Mouse (Mus musculus) MEL (cell line): ENCODE measurements around the gene Mitf. TPM values are rescaled to one million over a fixed set of nuclear protein-coding genes. Genes with fewer than 3 reads are reported as not detected.

Experiments used
- DNase-seq: peaks from one replicate; pipeline ENCODE4 v3.0.0; 2011; ENCODE audit warnings: low read depth, low spot score
- H3K27ac ChIP-seq: 2 replicates; pipeline ENCODE4 v1.5.1; 2012; ENCODE audit warnings: low read depth, mild to moderate bottlenecking, control low read depth, low read length, moderate library complexity; ENCODE audit not compliant: control insufficient read depth
- H3K27me3 ChIP-seq, 2 experiments: fragments of 150-350 bp in 1 of 2; sonication (generic) in 1 of 2; 2 replicates each; pipeline ENCODE4 v1.6.1; 2012; ENCODE audit warnings: low read length in 2 of 2, mild to moderate bottlenecking in 2 of 2, improper control_type of control experiment in 1 of 2, moderate library complexity in 1 of 2; ENCODE audit not compliant: insufficient read depth in 2 of 2, control insufficient read depth in 1 of 2
- H3K36me3 ChIP-seq, 2 experiments: 2 replicates each; pipeline ENCODE4 v1.6.1; 2012 to 2014; ENCODE audit warnings: low read length in 2 of 2, improper control_type of control experiment in 1 of 2, inconsistent platforms in 1 of 2, mild to moderate bottlenecking in 1 of 2; ENCODE audit not compliant: insufficient read depth in 2 of 2, control insufficient read depth in 1 of 2
- H3K4me1 ChIP-seq, 2 experiments: fragments of 150-350 bp in 1 of 2; sonication (generic) in 1 of 2; 2 replicates each; pipeline ENCODE4 v1.6.1; 2012; ENCODE audit warnings: low read length in 2 of 2, improper control_type of control experiment in 1 of 2, mild to moderate bottlenecking in 1 of 2; ENCODE audit not compliant: insufficient read depth in 2 of 2, control insufficient read depth in 1 of 2
- H3K4me3 ChIP-seq, 2 experiments: fragments of 150-350 bp in 1 of 2; sonication (generic) in 1 of 2; 2 replicates each; pipeline ENCODE4 v1.5.1; 2012; ENCODE audit warnings: low read depth in 2 of 2, low read length in 2 of 2, mild to moderate bottlenecking in 2 of 2, moderate library complexity in 2 of 2, control low read depth in 1 of 2, improper control_type of control experiment in 1 of 2; ENCODE audit not compliant: control insufficient read depth in 1 of 2, insufficient read depth in 1 of 2
- H3K79me2 ChIP-seq: 2 replicates; pipeline ENCODE4 v1.6.1; 2012; ENCODE audit warnings: mild to moderate bottlenecking, low read length, moderate library complexity; ENCODE audit not compliant: control insufficient read depth, poor library complexity, insufficient read depth
- H3K9ac ChIP-seq: 2 replicates; pipeline ENCODE4 v1.6.1; 2012; ENCODE audit warnings: low read depth, mild to moderate bottlenecking, control low read depth, low read length, moderate library complexity; ENCODE audit not compliant: control insufficient read depth, poor library complexity, severe bottlenecking
- H3K9me3 ChIP-seq: fragments of 150-350 bp; sonication (generic); replicated peaks from 2 replicates; pipeline ENCODE4 v1.6.1; 2012; ENCODE audit warnings: mild to moderate bottlenecking, low read length, improper control_type of control experiment, moderate library complexity; ENCODE audit not compliant: insufficient read depth
- BHLHE40 ChIP-seq: IDR thresholded peaks from 2 replicates; pipeline ENCODE4 v1.6.1; 2012; ENCODE audit warnings: low read depth, mild to moderate bottlenecking, inconsistent platforms, low read length, improper control_type of control experiment, borderline replicate concordance
- CHD2 ChIP-seq: IDR thresholded peaks from 2 replicates; pipeline ENCODE4 v1.6.1; 2011; ENCODE audit warnings: low read length, improper control_type of control experiment
- CTCF ChIP-seq, 3 experiments: IDR thresholded peaks in 2 of 3; conservative IDR thresholded peaks in 1 of 3; 2 replicates each; pipeline ENCODE4 v1.5.1; 2011 to 2012; ENCODE audit warnings: low read length in 3 of 3, low read depth in 2 of 3, mild to moderate bottlenecking in 2 of 3, improper control_type of control experiment in 1 of 3, inconsistent platforms in 1 of 3, mixed read lengths in 1 of 3, moderate library complexity in 1 of 3; ENCODE audit not compliant: control insufficient read depth in 1 of 3, insufficient read depth in 1 of 3, poor library complexity in 1 of 3, severe bottlenecking in 1 of 3
- ELF1 ChIP-seq: IDR thresholded peaks from 2 replicates; pipeline ENCODE4 v1.6.1; 2014; ENCODE audit warnings: low read depth, mild to moderate bottlenecking, inconsistent platforms, low read length, improper control_type of control experiment, moderate library complexity
- ETS1 ChIP-seq: IDR thresholded peaks from 2 replicates; pipeline ENCODE4 v1.6.1; 2012; ENCODE audit warnings: low read depth, mild to moderate bottlenecking, inconsistent platforms, low read length, improper control_type of control experiment, moderate library complexity
- GATA1 ChIP-seq: IDR thresholded peaks from 2 replicates; pipeline ENCODE4 v1.6.1; 2011; ENCODE audit warnings: low read depth, low read length, improper control_type of control experiment
- JUND ChIP-seq: IDR thresholded peaks from 2 replicates; pipeline ENCODE4 v1.6.1; 2011; ENCODE audit warnings: low read depth, mild to moderate bottlenecking, improper control_type of control experiment, low read length
- KAT2A ChIP-seq: conservative IDR thresholded peaks from 2 replicates; pipeline ENCODE4 v1.6.1; 2012; ENCODE audit warnings: low read depth, low read length, improper control_type of control experiment, inconsistent platforms
- MAX ChIP-seq: IDR thresholded peaks from 2 replicates; pipeline ENCODE4 v1.6.1; 2011; ENCODE audit warnings: low read length, improper control_type of control experiment
- MAZ ChIP-seq: IDR thresholded peaks from 2 replicates; pipeline ENCODE4 v1.6.1; 2012; ENCODE audit warnings: low read depth, mild to moderate bottlenecking, inconsistent platforms, low read length, improper control_type of control experiment
- MEF2A ChIP-seq: IDR thresholded peaks from 2 replicates; pipeline ENCODE4 v1.6.1; 2014; ENCODE audit warnings: low read depth, mild to moderate bottlenecking, inconsistent platforms, low read length, improper control_type of control experiment; ENCODE audit not compliant: poor library complexity, insufficient replicate concordance, severe bottlenecking; ENCODE audit errors: extremely low read depth
- MXI1 ChIP-seq: IDR thresholded peaks from 2 replicates; pipeline ENCODE4 v1.6.1; 2011; ENCODE audit warnings: mild to moderate bottlenecking, low read depth, low read length, improper control_type of control experiment
- MYB ChIP-seq: IDR thresholded peaks from 2 replicates; pipeline ENCODE4 v1.6.1; 2011; ENCODE audit warnings: mild to moderate bottlenecking, low read depth, low read length, improper control_type of control experiment
- MYC ChIP-seq: IDR thresholded peaks from 2 replicates; pipeline ENCODE4 v1.6.1; 2011; ENCODE audit warnings: low read depth, mild to moderate bottlenecking, low read length, improper control_type of control experiment, moderate library complexity
- NELFE ChIP-seq: IDR thresholded peaks from 2 replicates; pipeline ENCODE4 v1.6.1; 2011; ENCODE audit warnings: low read depth, low read length, improper control_type of control experiment
- NRF1 ChIP-seq: IDR thresholded peaks from 2 replicates; pipeline ENCODE4 v1.6.1; 2014; ENCODE audit warnings: low read depth, mild to moderate bottlenecking, inconsistent platforms, low read length, improper control_type of control experiment, moderate library complexity; ENCODE audit not compliant: poor library complexity, insufficient read depth, severe bottlenecking
- POLR2A ChIP-seq, 2 experiments: IDR thresholded peaks; 2 replicates each; pipeline ENCODE4 v1.6.1; 2011 to 2012; ENCODE audit warnings: low read length in 2 of 2, mild to moderate bottlenecking in 2 of 2, control low read depth in 1 of 2, improper control_type of control experiment in 1 of 2, low read depth in 1 of 2, moderate library complexity in 1 of 2; ENCODE audit not compliant: control insufficient read depth in 1 of 2, insufficient read depth in 1 of 2, poor library complexity in 1 of 2
- POLR2AphosphoS2 ChIP-seq: IDR thresholded peaks from 2 replicates; pipeline ENCODE4 v1.6.1; 2011; ENCODE audit warnings: low read length, improper control_type of control experiment
- POLR2AphosphoS5 ChIP-seq: IDR thresholded peaks from 2 replicates; pipeline ENCODE4 v1.6.1; 2012; ENCODE audit warnings: low read depth, borderline replicate concordance, mild to moderate bottlenecking, inconsistent platforms, low read length, moderate library complexity, mixed read lengths
- RAD21 ChIP-seq: IDR thresholded peaks from 2 replicates; pipeline ENCODE4 v1.6.1; 2011; ENCODE audit warnings: mild to moderate bottlenecking, low read depth, low read length, improper control_type of control experiment
- RCOR1 ChIP-seq: IDR thresholded peaks from 2 replicates; pipeline ENCODE4 v1.6.1; 2012; ENCODE audit warnings: low read depth, mild to moderate bottlenecking, inconsistent platforms, low read length, improper control_type of control experiment
- SIN3A ChIP-seq: IDR thresholded peaks from 2 replicates; pipeline ENCODE4 v1.6.1; 2012; ENCODE audit warnings: low read length, improper control_type of control experiment, inconsistent platforms
- SMC3 ChIP-seq: IDR thresholded peaks from 2 replicates; pipeline ENCODE4 v1.6.1; 2011; ENCODE audit warnings: low read depth, low read length, improper control_type of control experiment
- TAL1 ChIP-seq: IDR thresholded peaks from 2 replicates; pipeline ENCODE4 v1.6.1; 2012; ENCODE audit warnings: mild to moderate bottlenecking, inconsistent platforms, low read length, moderate library complexity, mixed read lengths
- TCF12 ChIP-seq: IDR thresholded peaks from 2 replicates; pipeline ENCODE4 v1.6.1; 2014; ENCODE audit warnings: low read depth, mild to moderate bottlenecking, inconsistent platforms, low read length, improper control_type of control experiment, moderate library complexity
- UBTF ChIP-seq: IDR thresholded peaks from 2 replicates; pipeline ENCODE4 v1.6.1; 2012; ENCODE audit warnings: low read depth, mild to moderate bottlenecking, inconsistent platforms, low read length, improper control_type of control experiment, moderate library complexity, borderline replicate concordance; ENCODE audit not compliant: insufficient read depth
- USF1 ChIP-seq: IDR thresholded peaks from 2 replicates; pipeline ENCODE4 v1.6.1; 2014; ENCODE audit warnings: low read depth, mild to moderate bottlenecking, inconsistent platforms, low read length, improper control_type of control experiment, moderate library complexity
- USF2 ChIP-seq, 2 experiments: IDR thresholded peaks; 2 replicates each; pipeline ENCODE4 v1.6.1; 2011 to 2012; ENCODE audit warnings: improper control_type of control experiment in 2 of 2, low read length in 2 of 2, borderline replicate concordance in 1 of 2, inconsistent platforms in 1 of 2, low read depth in 1 of 2, mild to moderate bottlenecking in 1 of 2; ENCODE audit not compliant: insufficient read depth in 1 of 2
- ZC3H11A ChIP-seq: IDR thresholded peaks from 2 replicates; pipeline ENCODE4 v1.6.1; 2012; ENCODE audit warnings: low read depth, mild to moderate bottlenecking, inconsistent platforms, low read length, improper control_type of control experiment
- ZKSCAN1 ChIP-seq: IDR thresholded peaks from 2 replicates; pipeline ENCODE4 v1.6.1; 2012; ENCODE audit warnings: low read depth, mild to moderate bottlenecking, inconsistent platforms, low read length, improper control_type of control experiment, moderate library complexity
- ZNF384 ChIP-seq: IDR thresholded peaks from 2 replicates; pipeline ENCODE4 v1.6.1; 2012; ENCODE audit warnings: low read depth, mild to moderate bottlenecking, inconsistent platforms, low read length, improper control_type of control experiment
- polyA plus RNA-seq, 2 experiments: library from polyadenylated mRNA; stranded (reverse) in 1 of 2; unstranded in 1 of 2; fragments of >175 nt in 1 of 2; fragments of >200 nt in 1 of 2; gene quantifications; 2 replicates each; pipeline versions ENCODE4 v1.2.1 to v1.2.4; 2012; ENCODE audit warnings: low replicate concordance in 2 of 2, low read depth in 1 of 2; ENCODE audit not compliant: insufficient read length in 2 of 2, insufficient read depth in 1 of 2, missing spikeins in 1 of 2
- total RNA-seq: library from RNA; depleted of rRNA; stranded (reverse); fragments of 300-350 nt; gene quantifications from 2 replicates; pipeline ENCODE4 v1.2.3, GENCODE M21; 2012

The Mitf gene
- total and polyA plus RNA-seq, 3 experiments: 1.8 to 2.1 TPM; not detected in 1

GRCm38 (mm10) chr6:98038513-98038912 lies 231.7 kb downstream of the Mitf start:
- Histone ChIP-seq H3K9ac (no peak overlapping the region), H3K4me1 (no peaks in the 10 kb centered on the region), H3K36me3 (no peaks in the 10 kb centered on the region), H3K4me3 (no peak overlapping the region), H3K9me3 (no peaks in the 10 kb centered on the region), H3K27ac (no peak overlapping the region), H3K27me3 (no peaks in the 10 kb centered on the region; a peak in 1 of 4 replicates), H3K79me2 (no peaks in the 10 kb centered on the region)
- TF ChIP-seq CHD2 (no peak), MXI1 (no peak), RCOR1 (no peak), JUND (no peak), POLR2AphosphoS2 (no peak), USF1 (no peak), TCF12 (no peak), TAL1 (no peak), ZC3H11A (no peak), MYB (no peak), SMC3 (no peak), MAZ (no peak), MEF2A (no peak), MAX (no peak), NRF1 (no peak), KAT2A (no peak), ETS1 (no peak), SIN3A (no peak)
- no peak for DNase-seq

GRCm38 (mm10) chr6:98041795-98042194 lies 234.9 kb downstream of the Mitf start:
- H3K79me2 ChIP-seq: no peaks in the 10 kb centered on the region
- H3K9ac ChIP-seq: no peak overlapping the region
- no peaks in the 10 kb centered on the region; a peak in 1 of 4 replicates for H3K27me3 ChIP-seq
- H3K9me3 ChIP-seq: no peaks in the 10 kb centered on the region
- DNase-seq: no peak
- H3K4me3 ChIP-seq: no peak overlapping the region
- no peaks in the 10 kb centered on the region for H3K36me3 ChIP-seq
- H3K27ac ChIP-seq: no peak overlapping the region
- no peak for TF ChIP-seq BHLHE40
- no peak for TF ChIP-seq ZKSCAN1
- TF ChIP-seq UBTF: no peak
- TF ChIP-seq USF2 (IDR thresholded peaks at IDR 0.05; ENCODE audit: borderline replicate concordance in 1 of 2, insufficient read depth in 1 of 2, low read depth in 1 of 2, low read length in 2 of 2): no peak
- no peak for TF ChIP-seq ELF1
- TF ChIP-seq ZNF384: no peak
- TF ChIP-seq RCOR1: no peak
- TF ChIP-seq CTCF (IDR thresholded peaks at IDR 0.05 in 2 of 3, conservative IDR thresholded peaks at IDR 0.05 in 1 of 3; ENCODE audit: control insufficient read depth in 1 of 3, insufficient read depth in 1 of 3, low read depth in 2 of 3, low read length in 3 of 3, poor library complexity in 1 of 3, severe bottlenecking in 1 of 3): no peak
- no peak for TF ChIP-seq NRF1
- no peak for TF ChIP-seq NELFE
- no peak for TF ChIP-seq RAD21
- no peak for TF ChIP-seq POLR2AphosphoS5
- no peak for TF ChIP-seq MXI1
- no peak for TF ChIP-seq TCF12
- no peak for TF ChIP-seq POLR2A (IDR thresholded peaks at IDR 0.05; ENCODE audit: control insufficient read depth in 1 of 2, insufficient read depth in 1 of 2, low read depth in 1 of 2, low read length in 2 of 2, poor library complexity in 1 of 2)
- TF ChIP-seq GATA1: no peak
- TF ChIP-seq TAL1: no peak
- no peak for TF ChIP-seq MYC
- H3K4me1 ChIP-seq: no peaks in the 10 kb centered on the region
